Mouse (Mus musculus) splenic B cell, adult 2 months (primary cell): Measurements from ENCODE around the gene Kifc5b.
A peak's percentile ranks its signal among the peaks of the same experiment; 100 is the strongest.

ENCODE experiments used
- DNase-seq: peaks from one replicate; pipeline ENCODE4 v3.0.0-alpha.2; 2011; ENCODE audit warnings: low read depth, low spot score
- H3K27me3 ChIP-seq: 2 replicates; pipeline ENCODE4 v1.6.1; 2012; ENCODE audit warnings: mild to moderate bottlenecking, low read length, moderate library complexity, mixed read lengths; ENCODE audit not compliant: control insufficient read depth, poor library complexity, insufficient read depth, severe bottlenecking
- H3K36me3 ChIP-seq: 2 replicates; pipeline ENCODE4 v1.6.1; 2012; ENCODE audit warnings: mild to moderate bottlenecking, low read length, moderate library complexity, mixed read lengths; ENCODE audit not compliant: control insufficient read depth, poor library complexity, insufficient read depth, severe bottlenecking

Kifc5b gene

GRCm38 (mm10) chr17:26935027-26935426 is 18.1 kb downstream of the Kifc5b start:
- H3K27me3 ChIP-seq: no peaks in the 10 kb centered on the region
- peaks cover 11% of the 10 kb centered on the region for H3K36me3 ChIP-seq
- no peak for DNase-seq

- H3K36me3 ChIP-seq: peaks cover 11% of the 10 kb centered on the region
- DNase-seq: no peak
- H3K27me3 ChIP-seq: peaks cover 2% of the 10 kb centered on the region; the same call in 1 of the 2 replicates
Measured at GRCm38 (mm10) chr17:26936453-26936852, 19.6 kb downstream of the Kifc5b start.

- DNase-seq: no peak
- Histone ChIP-seq H3K27me3 (peaks cover 2% of the 10 kb centered on the region; the same call in 1 of the 2 replicates), H3K36me3 (peaks cover 11% of the 10 kb centered on the region)
Measured at GRCm38 (mm10) chr17:26936921-26937695, 20.2 kb downstream of the Kifc5b start.

- Histone ChIP-seq H3K36me3 (peaks cover 11% of the 10 kb centered on the region), H3K27me3 (peaks cover 2% of the 10 kb centered on the region; the same call in 1 of the 2 replicates)
- no peak for DNase-seq
Measured at GRCm38 (mm10) chr17:26937883-26938695, 21.2 kb downstream of the Kifc5b start.

- no peak for DNase-seq
Measured at GRCm38 (mm10) chr17:26938731-26939130, 21.8 kb downstream of the Kifc5b start.

GRCm38 (mm10) chr17:26939178-26939972 is 22.5 kb downstream of the Kifc5b start, which contains the start of gene Cuta:
Gene Cuta, minus strand, starts transcription at chr17:26939569.
- H3K36me3 ChIP-seq: peaks cover 11% of the 10 kb centered on the region
- peak; percentile 100 for DNase-seq
- peaks cover 2% of the 10 kb centered on the region; the same call in 1 of the 2 replicates for H3K27me3 ChIP-seq

More at GRCm38 (mm10) chr17:26938731-26939130, 21.8 kb downstream of the Kifc5b start:
- H3K27me3 ChIP-seq: peaks cover 2% of the 10 kb centered on the region; the same call in 1 of the 2 replicates
- H3K36me3 ChIP-seq: peaks cover 11% of the 10 kb centered on the region

GRCm38 (mm10) chr17:26939973-26940300 is 23.0 kb downstream of the Kifc5b start:
- no peak for DNase-seq
- Histone ChIP-seq H3K27me3 (peaks cover 2% of the 10 kb centered on the region; the same call in 1 of the 2 replicates), H3K36me3 (peaks cover 9% of the 10 kb centered on the region)

- DNase-seq: no peak
- peaks cover 2% of the 10 kb centered on the region; the same call in 1 of the 2 replicates for H3K27me3 ChIP-seq
Measured at GRCm38 (mm10) chr17:26941031-26941789, 24.3 kb downstream of the Kifc5b start, which contains the start of gene Syngap1. Gene Syngap1, plus strand, starts transcription at chr17:26941253.

GRCm38 (mm10) chr17:26941841-26942570 is 25.1 kb downstream of the Kifc5b start:
- peaks cover 2% of the 10 kb centered on the region; the same call in 1 of the 2 replicates for H3K27me3 ChIP-seq
- 0 out of 2 replicates have a peak, but pooled peaks cover 4% of the 10 kb centered on the region for H3K36me3 ChIP-seq
- no peak for DNase-seq

More at GRCm38 (mm10) chr17:26941031-26941789, 24.3 kb downstream of the Kifc5b start, which contains the start of gene Syngap1:
- H3K36me3 ChIP-seq: peaks cover 6% of the 10 kb centered on the region; the same call in 1 of the 2 replicates

- Histone ChIP-seq H3K27me3 (peaks cover 6% of the 10 kb centered on the region; the same call in 1 of the 2 replicates), H3K36me3 (no peaks in the 10 kb centered on the region)
- no peak for DNase-seq
Measured at GRCm38 (mm10) chr17:26945824-26946495, 29.1 kb downstream of the Kifc5b start.

GRCm38 (mm10) chr17:26946567-26946966 is 29.7 kb downstream of the Kifc5b start:
- Histone ChIP-seq H3K27me3 (peaks cover 4% of the 10 kb centered on the region; the same call in 1 of the 2 replicates), H3K36me3 (no peaks in the 10 kb centered on the region)
- DNase-seq: no peak

GRCm38 (mm10) chr17:26947231-26948100 is 30.6 kb downstream of the Kifc5b start:
- peaks cover 4% of the 10 kb centered on the region; the same call in 1 of the 2 replicates for H3K27me3 ChIP-seq
- H3K36me3 ChIP-seq: no peaks in the 10 kb centered on the region
- no peak for DNase-seq
